Comparison of ENCODE assay signal across 8 mouse cellular contexts in the genomic region with DNA sequence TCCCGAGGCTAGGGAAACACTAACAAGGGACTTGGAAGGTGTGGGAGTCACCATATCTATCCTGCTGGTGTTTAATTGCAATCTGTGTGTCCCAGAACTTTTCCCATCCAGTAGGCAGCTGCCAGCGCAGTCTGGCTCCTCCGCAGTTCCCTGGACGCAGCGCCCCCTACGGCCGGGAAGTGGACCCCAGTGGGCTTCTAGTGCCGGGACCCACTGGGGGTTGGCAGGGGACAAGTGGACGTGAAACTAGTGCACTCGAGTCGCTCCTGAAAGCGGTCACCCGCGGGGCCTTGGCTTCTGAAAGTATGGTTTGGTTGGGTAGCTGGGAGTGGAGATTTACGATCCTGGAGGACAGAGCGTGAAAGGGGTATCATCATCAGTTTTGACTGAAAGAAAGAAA.
A peak's percentile ranks its signal among the peaks of the same experiment; 100 is the strongest.
DNase-seq lines count a peak whose midpoint lies in the region; ATAC-seq and TF ChIP-seq lines count a peak whose summit lies in the region.

No protein-coding gene starts in this region.

- intact Hi-C loops in gastrocnemius, postnatal 14 days (cut with DNase I; ENCODE audit: low total_unique reads), result no loop called here

- H3K4me2 ChIP-seq in midbrain, embryonic 13.5 days (replicated peaks), result peak overlapping the region; percentile 42

- WGBS in midbrain, embryonic 13.5 days, result 15% methylated on average over 16 of the region's 16 CpGs

- peak overlapping the region; percentile 23 for H3K4me3 ChIP-seq in midbrain, embryonic 13.5 days (replicated peaks)

- H3K36me3 ChIP-seq in midbrain, embryonic 13.5 days, result no peaks in the 10 kb centered on the region

- peaks cover 3% of the 10 kb centered on the region; the same call in 1 of the 2 replicates for H3K4me1 ChIP-seq in midbrain, embryonic 13.5 days (replicated peaks)

- DNase-seq in gastrocnemius, postnatal 14 days, result peak; percentile 7
- DNase-seq in gastrocnemius, adult 18-20 months (ENCODE audit: low spot score), result no peak
- peak; percentile 71 for DNase-seq in brain, embryonic 14.5 days (ENCODE audit: low read depth)
- peak; percentile 14 for DNase-seq in forelimb bud, embryonic 11.5 days (ENCODE audit: low read depth, low spot score)
- no peak for DNase-seq in adrenal gland, postnatal 4 days (ENCODE audit: low spot score in 2 of 2)
- no peak for DNase-seq in right cerebral cortex, postnatal 4 days

- H3K27ac ChIP-seq in midbrain, embryonic 13.5 days, result peak overlapping the region; percentile 75

- ATAC-seq in midbrain, embryonic 13.5 days, result peak; percentile 51
- ATAC-seq in megakaryocyte-erythroid progenitor cell, adult 5-6 weeks (replicated peaks; ENCODE audit: low FRiP score, low TSS enrichment, poor library complexity, severe bottlenecking), result no peak

- no peak overlapping the region for H3K9ac ChIP-seq in midbrain, embryonic 13.5 days (replicated peaks)

- peak; percentile 47 for TF ChIP-seq CTCF in brain, embryonic 14.5 days (IDR thresholded peaks at IDR 0.05; ENCODE audit: borderline replicate concordance, extremely low read depth, insufficient read depth, insufficient read length)

- peaks cover 9% of the 10 kb centered on the region; the same call in 1 of the 2 replicates for H3K27me3 ChIP-seq in midbrain, embryonic 13.5 days

- no peaks in the 10 kb centered on the region for H3K9me3 ChIP-seq in midbrain, embryonic 13.5 days

- no peak for TF ChIP-seq POLR2A in brain, embryonic 14.5 days (IDR thresholded peaks at IDR 0.05; ENCODE audit: borderline replicate concordance, extremely low read depth, insufficient read depth, insufficient read length, poor library complexity, severe bottlenecking)

Comparison
In these comparisons a context has a peak if more than half of its experiments do, and no peak if none do; other contexts are left out.
1. DNase-seq: peak in gastrocnemius, postnatal 14 days (single experiment), brain, embryonic 14.5 days (single experiment) and forelimb bud, embryonic 11.5 days (single experiment); none in gastrocnemius, adult 18-20 months (single experiment), adrenal gland, postnatal 4 days (0 of 2) and right cerebral cortex, postnatal 4 days (single experiment).